Mouse (Mus musculus): ENCODE data around the gene 4930519P11Rik. TPM values are rescaled to one million over a fixed set of nuclear protein-coding genes. Genes with fewer than 3 reads are reported as not detected.

The 4930519P11Rik gene
- not detected in 2 replicates for polyA plus RNA-seq (2014; fragmentation: Nextera tagmentation; extraction: Ambion mirVana)

DNA sequence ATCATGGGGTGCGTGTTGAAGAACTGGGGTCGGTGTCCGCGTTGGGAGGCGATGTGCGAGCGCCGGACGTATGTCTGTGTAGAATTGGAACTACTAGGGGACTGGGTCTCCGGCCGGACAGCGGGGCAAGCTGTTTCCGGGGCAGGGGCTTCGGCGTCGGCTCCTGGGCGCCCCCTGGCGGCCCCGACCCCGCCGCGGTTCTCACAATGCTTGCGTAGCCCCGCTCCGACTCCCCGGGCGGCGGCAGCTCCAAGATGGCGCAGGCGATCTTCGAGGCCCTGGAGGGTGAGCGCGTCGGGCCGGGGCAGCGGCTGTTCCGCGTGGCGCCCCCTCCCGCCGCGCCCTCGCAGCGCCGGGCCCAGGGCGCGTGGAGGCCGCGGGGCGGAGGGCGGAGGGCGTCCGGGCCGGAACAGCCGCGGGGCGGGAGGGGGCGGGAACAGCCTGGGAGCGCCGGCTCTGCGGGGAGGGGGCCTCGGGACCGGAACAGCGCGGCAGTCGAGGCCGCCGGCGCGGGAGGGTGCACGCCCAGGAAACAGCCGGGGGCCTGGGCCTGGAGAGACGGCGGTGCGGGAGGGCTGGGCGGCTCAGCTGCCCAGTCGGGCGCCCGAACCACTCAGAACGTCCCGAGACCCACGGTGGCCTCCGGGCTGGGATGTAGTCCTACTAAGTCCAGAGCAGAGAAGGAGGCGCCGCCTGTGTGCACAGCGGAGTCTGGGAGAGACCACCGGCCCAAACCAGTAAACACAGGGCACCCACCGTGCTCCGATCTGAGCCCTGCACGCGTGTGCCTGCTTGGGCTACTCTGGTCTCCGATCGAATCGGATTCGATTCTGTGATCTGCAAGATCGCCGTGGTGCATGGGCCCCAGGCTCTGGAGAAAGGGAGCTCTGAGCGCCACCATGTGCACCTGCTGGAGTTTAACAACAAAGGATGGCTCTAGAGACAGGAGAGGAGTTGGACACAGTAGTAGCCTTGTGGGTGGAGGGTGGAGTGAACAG is at the start of gene 4930519P11Rik, which contains the start of gene Zfp341:
Gene 4930519P11Rik, minus strand, starts transcription at position 320 of the 998 bp plus-strand sequence.
Gene Zfp341, plus strand, starts transcription at position 180 of the 998 bp plus-strand sequence.
- Histone ChIP-seq H3K4me1 (replicated peaks; ENCODE audit: control insufficient read depth, insufficient read depth, low read length) (peaks cover 14% of the 10 kb centered on the region), H3K27ac (ENCODE audit: low read depth, low read length) (peak within 1 kb of the TSS; percentile 96), H3K36me3 (ENCODE audit: control insufficient read depth, insufficient read depth, low read length) (no peaks in the 10 kb centered on the region), H3K4me3 (ENCODE audit: low read depth, low read length) (peak within 1 kb of the TSS; percentile 64), H3K27me3 (replicated peaks; ENCODE audit: control insufficient read depth, insufficient read depth, low read length) (no peaks in the 10 kb centered on the region), H3K9ac (ENCODE audit: low read depth, low read length) (peak within 1 kb of the TSS; percentile 83), H3K4me2 (peak within 1 kb of the TSS; percentile 84), H3K9me3 (ENCODE audit: control insufficient read depth, low read length) (no peaks in the 10 kb centered on the region)
- under 1% methylated on average over 98 of the region's 98 CpGs for WGBS
- ATAC-seq (replicated peaks; ENCODE audit: low FRiP score) (peak; percentile 87), DNase-seq (ENCODE audit: low spot score) (peak; percentile 91)

- DNase-seq (ENCODE audit: low spot score) (no peak), ATAC-seq (replicated peaks; ENCODE audit: low FRiP score) (no peak)
- Histone ChIP-seq H3K4me1 (replicated peaks; ENCODE audit: control insufficient read depth, insufficient read depth, low read length) (peaks cover 28% of the 10 kb centered on the region), H3K4me3 (ENCODE audit: low read depth, low read length) (peak overlapping the region; percentile 82), H3K9me3 (ENCODE audit: control insufficient read depth, low read length) (no peaks in the 10 kb centered on the region), H3K27me3 (replicated peaks; ENCODE audit: control insufficient read depth, insufficient read depth, low read length) (no peaks in the 10 kb centered on the region), H3K9ac (ENCODE audit: low read depth, low read length) (peak overlapping the region; percentile 26; the same call in 1 of the 2 replicates), H3K27ac (ENCODE audit: low read depth, low read length) (peak overlapping the region; percentile 32; the same call in 1 of the 2 replicates), H3K4me2 (peak overlapping the region; percentile 76), H3K36me3 (ENCODE audit: control insufficient read depth, insufficient read depth, low read length) (peaks cover 13% of the 10 kb centered on the region; the same call in 1 of the 2 replicates)
- WGBS: 66% methylated on average over 3 of the region's 5 CpGs
Observed at GRCm38 (mm10) chr2:154659531-154660074, 46.4 kb upstream of the 4930519P11Rik start.

DNA sequence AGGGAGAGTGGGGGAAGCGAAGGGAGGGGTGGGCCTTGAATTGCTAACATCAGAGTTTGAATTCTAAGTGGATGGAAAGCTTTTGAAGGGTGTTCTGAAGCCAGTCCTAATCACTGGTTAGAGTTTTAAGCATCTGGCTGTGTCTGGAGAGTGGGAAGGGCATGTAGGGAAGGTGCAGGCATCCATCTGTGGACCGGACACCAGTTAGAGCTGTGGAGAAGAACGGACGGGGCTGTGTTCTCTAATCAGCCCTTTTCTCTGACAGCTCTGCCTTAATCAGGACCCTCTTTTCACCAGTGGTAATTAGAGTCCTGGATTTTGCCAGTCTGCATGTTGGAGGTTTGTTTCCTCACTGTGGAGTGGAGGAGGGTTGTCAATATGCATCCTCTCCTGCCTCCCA is 45.8 kb upstream of the 4930519P11Rik start:
- Histone ChIP-seq H3K27ac (ENCODE audit: low read depth, low read length) (peak overlapping the region; percentile 32; the same call in 1 of the 2 replicates), H3K4me2 (peak overlapping the region; percentile 76), H3K4me3 (ENCODE audit: low read depth, low read length) (peak overlapping the region; percentile 82), H3K4me1 (replicated peaks; ENCODE audit: control insufficient read depth, insufficient read depth, low read length) (peaks cover 28% of the 10 kb centered on the region), H3K9ac (ENCODE audit: low read depth, low read length) (peak overlapping the region; percentile 26; the same call in 1 of the 2 replicates), H3K9me3 (ENCODE audit: control insufficient read depth, low read length) (no peaks in the 10 kb centered on the region), H3K36me3 (ENCODE audit: control insufficient read depth, insufficient read depth, low read length) (peaks cover 13% of the 10 kb centered on the region; the same call in 1 of the 2 replicates), H3K27me3 (replicated peaks; ENCODE audit: control insufficient read depth, insufficient read depth, low read length) (no peaks in the 10 kb centered on the region)
- WGBS: 71% methylated on average over 4 of the region's 4 CpGs
- no peak for ATAC-seq (replicated peaks; ENCODE audit: low FRiP score)
- DNase-seq (ENCODE audit: low spot score): no peak

DNA sequence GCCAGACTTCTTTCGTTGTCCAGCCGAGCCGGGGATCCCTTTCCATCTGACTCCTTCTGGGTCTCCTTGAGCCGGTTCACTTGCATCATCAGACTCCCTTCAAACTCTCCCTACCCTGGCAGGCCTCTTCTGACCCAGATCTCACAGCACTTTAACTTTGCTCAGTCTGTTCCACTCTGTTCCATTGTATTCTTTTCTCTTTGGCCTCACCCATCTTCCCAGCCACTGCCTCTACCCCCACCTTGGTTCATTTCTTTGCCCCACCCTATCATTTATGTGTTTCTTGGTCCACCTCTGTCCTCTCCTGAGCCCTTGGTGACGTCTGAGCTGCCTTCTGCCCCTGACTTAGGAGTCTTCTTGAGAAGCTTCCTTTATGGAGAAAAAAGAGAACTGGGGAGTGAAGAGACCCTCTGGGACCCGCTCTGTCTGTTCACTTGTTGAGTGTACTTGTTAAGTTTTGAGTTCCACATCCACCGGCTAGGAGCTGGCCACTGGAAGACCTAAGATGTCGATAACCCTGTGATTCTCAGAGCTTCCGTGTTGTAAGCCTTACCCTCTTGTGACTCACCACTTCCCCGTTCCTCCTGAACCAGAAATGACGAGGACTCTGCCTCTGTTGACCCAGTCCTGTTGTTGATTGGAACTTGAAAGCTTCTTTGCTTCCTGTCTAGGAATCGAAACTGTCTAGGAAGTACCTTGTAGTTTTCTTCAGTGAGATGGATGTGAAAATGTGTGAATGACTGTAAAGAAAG is 44.4 kb upstream of the 4930519P11Rik start:
- peak overlapping the region; percentile 82 for H3K4me3 ChIP-seq (ENCODE audit: low read depth, low read length)
- 3% methylated on average over 12 of the region's 12 CpGs for WGBS
- H3K9ac ChIP-seq (ENCODE audit: low read depth, low read length): peak overlapping the region; percentile 85
- H3K4me2 ChIP-seq: peak overlapping the region; percentile 76
- peaks cover 13% of the 10 kb centered on the region; the same call in 1 of the 2 replicates for H3K36me3 ChIP-seq (ENCODE audit: control insufficient read depth, insufficient read depth, low read length)
- no peaks in the 10 kb centered on the region for H3K9me3 ChIP-seq (ENCODE audit: control insufficient read depth, low read length)
- peak; percentile 19; the same call in 1 of the 2 replicates for ATAC-seq (replicated peaks; ENCODE audit: low FRiP score)
- H3K27ac ChIP-seq (ENCODE audit: low read depth, low read length): peak overlapping the region; percentile 83
- peaks cover 28% of the 10 kb centered on the region for H3K4me1 ChIP-seq (replicated peaks; ENCODE audit: control insufficient read depth, insufficient read depth, low read length)
- peak; percentile 50 for DNase-seq (ENCODE audit: low spot score)
- no peaks in the 10 kb centered on the region for H3K27me3 ChIP-seq (replicated peaks; ENCODE audit: control insufficient read depth, insufficient read depth, low read length)

DNA sequence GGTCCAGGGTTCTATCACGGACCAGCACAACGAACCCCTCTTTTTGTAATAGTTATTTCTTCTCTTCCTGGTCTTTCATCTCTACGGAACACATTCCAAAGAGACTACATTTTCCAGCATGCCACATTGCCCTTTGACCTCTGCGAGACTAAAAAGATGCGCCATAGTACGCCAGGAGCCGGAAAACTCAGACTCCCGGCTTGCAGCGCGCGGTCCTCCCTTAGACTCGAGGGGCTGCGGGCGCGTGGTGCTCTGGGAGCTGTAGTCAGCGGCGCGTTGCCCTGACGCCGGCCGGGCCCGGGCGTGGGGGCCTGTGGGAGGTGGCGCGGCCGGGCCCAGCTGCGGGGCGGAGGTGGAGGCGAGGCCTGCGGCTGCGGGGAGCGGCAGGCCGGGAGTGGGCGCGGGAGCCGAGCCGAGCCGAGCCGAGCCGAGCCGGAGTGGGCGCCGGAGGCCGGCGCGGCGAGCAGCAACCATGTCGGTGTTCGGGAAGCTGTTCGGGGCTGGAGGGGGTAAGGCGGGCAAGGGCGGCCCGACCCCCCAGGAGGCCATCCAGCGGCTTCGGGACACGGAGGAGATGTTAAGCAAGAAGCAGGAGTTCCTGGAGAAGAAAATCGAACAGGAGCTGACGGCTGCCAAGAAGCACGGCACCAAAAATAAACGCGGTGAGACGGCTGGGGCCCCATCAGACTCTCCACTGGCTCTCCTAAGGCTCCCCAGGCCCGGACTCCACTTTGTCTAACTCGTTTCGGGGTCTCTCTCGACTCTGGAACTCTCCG is 43.7 kb upstream of the 4930519P11Rik start:
- ATAC-seq (replicated peaks; ENCODE audit: low FRiP score): peak; percentile 99
- WGBS: under 1% methylated on average over 67 of the region's 67 CpGs
- DNase-seq (ENCODE audit: low spot score): peak; percentile 94

GRCm38 (mm10) chr2:154655878-154656414 is 42.7 kb upstream of the 4930519P11Rik start:
- Histone ChIP-seq H3K36me3 (ENCODE audit: control insufficient read depth, insufficient read depth, low read length) (peaks cover 6% of the 10 kb centered on the region; the same call in 1 of the 2 replicates), H3K9me3 (ENCODE audit: control insufficient read depth, low read length) (no peaks in the 10 kb centered on the region), H3K4me2 (peak overlapping the region; percentile 62), H3K27ac (ENCODE audit: low read depth, low read length) (peak overlapping the region; percentile 37; the same call in 1 of the 2 replicates), H3K4me3 (ENCODE audit: low read depth, low read length) (peak overlapping the region; percentile 82; the same call in 1 of the 2 replicates), H3K9ac (ENCODE audit: low read depth, low read length) (peak overlapping the region; percentile 53; the same call in 1 of the 2 replicates), H3K27me3 (replicated peaks; ENCODE audit: control insufficient read depth, insufficient read depth, low read length) (no peaks in the 10 kb centered on the region), H3K4me1 (replicated peaks; ENCODE audit: control insufficient read depth, insufficient read depth, low read length) (peaks cover 28% of the 10 kb centered on the region)
- WGBS: 74% methylated on average over 2 of the region's 2 CpGs
- no peak for DNase-seq (ENCODE audit: low spot score)
- no peak for ATAC-seq (replicated peaks; ENCODE audit: low FRiP score)

More for the DNA sequence above, 43.7 kb upstream of the 4930519P11Rik start:
- peaks cover 28% of the 10 kb centered on the region for H3K4me1 ChIP-seq (replicated peaks; ENCODE audit: control insufficient read depth, insufficient read depth, low read length)
- H3K4me3 ChIP-seq (ENCODE audit: low read depth, low read length): peak overlapping the region; percentile 82
- H3K27ac ChIP-seq (ENCODE audit: low read depth, low read length): peak overlapping the region; percentile 83
- no peaks in the 10 kb centered on the region for H3K27me3 ChIP-seq (replicated peaks; ENCODE audit: control insufficient read depth, insufficient read depth, low read length)
- peak overlapping the region; percentile 76 for H3K4me2 ChIP-seq
- peaks cover 13% of the 10 kb centered on the region; the same call in 1 of the 2 replicates for H3K36me3 ChIP-seq (ENCODE audit: control insufficient read depth, insufficient read depth, low read length)
- H3K9me3 ChIP-seq (ENCODE audit: control insufficient read depth, low read length): no peaks in the 10 kb centered on the region
- H3K9ac ChIP-seq (ENCODE audit: low read depth, low read length): peak overlapping the region; percentile 85

DNA sequence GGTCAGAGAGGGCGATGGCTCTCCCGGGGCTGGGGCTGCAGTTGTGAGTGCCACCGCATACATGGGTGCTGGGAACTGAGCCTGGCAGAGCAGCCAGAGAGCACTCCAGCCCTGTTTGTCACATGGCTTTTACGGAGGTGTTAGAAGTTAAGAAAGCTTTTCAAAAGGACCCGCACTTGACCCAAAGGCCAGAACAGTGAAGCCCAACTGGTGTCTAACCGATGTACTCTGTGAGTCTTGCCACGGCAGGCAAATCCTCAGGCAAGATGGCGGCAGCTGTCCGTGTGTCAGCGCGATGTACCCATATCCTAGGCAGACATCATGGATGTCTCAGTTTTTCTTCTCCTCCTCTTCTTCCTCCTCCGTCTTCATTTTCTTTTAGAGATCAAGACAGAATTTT is 41.7 kb upstream of the 4930519P11Rik start:
- no peaks in the 10 kb centered on the region for H3K9me3 ChIP-seq (ENCODE audit: control insufficient read depth, low read length)
- DNase-seq (ENCODE audit: low spot score) (no peak), ATAC-seq (replicated peaks; ENCODE audit: low FRiP score) (no peak)
- no peaks in the 10 kb centered on the region for H3K27me3 ChIP-seq (replicated peaks; ENCODE audit: control insufficient read depth, insufficient read depth, low read length)
- H3K4me2 ChIP-seq: no peak overlapping the region
- H3K9ac ChIP-seq (ENCODE audit: low read depth, low read length): no peak overlapping the region
- no peak overlapping the region for H3K4me3 ChIP-seq (ENCODE audit: low read depth, low read length)
- no peak overlapping the region for H3K27ac ChIP-seq (ENCODE audit: low read depth, low read length)
- H3K36me3 ChIP-seq (ENCODE audit: control insufficient read depth, insufficient read depth, low read length): no peaks in the 10 kb centered on the region
- WGBS: 94% methylated on average over 12 of the region's 12 CpGs
- peaks cover 21% of the 10 kb centered on the region for H3K4me1 ChIP-seq (replicated peaks; ENCODE audit: control insufficient read depth, insufficient read depth, low read length)

All from liver, embryonic 11.5 days (tissue).